Mouse (Mus musculus) liver, embryonic 15.5 days (tissue): ENCODE data around the gene Repin1. TPM values are rescaled to one million over a fixed set of nuclear protein-coding genes. Genes with fewer than 3 reads are reported as not detected.

Source experiments
- ATAC-seq: fragments of 200-750 bp; cut with Nextera tagmentation; 2 replicates; pipeline ENCODE4 v1.8.0; 2017; ENCODE audit warnings: moderate number of reproducible peaks, mild to moderate bottlenecking, moderate library complexity; ENCODE audit not compliant: insufficient read depth
- H3K27ac ChIP-seq: fragments of 300-500 bp; sonication (generic); replicated peaks from 2 replicates; pipeline ENCODE4 v1.5.1; 2015; ENCODE audit warnings: mild to moderate bottlenecking, inconsistent platforms
- H3K27me3 ChIP-seq: fragments of 300-500 bp; sonication (generic); 2 replicates; pipeline ENCODE4 v1.6.1; 2015; ENCODE audit warnings: mild to moderate bottlenecking, inconsistent platforms
- H3K36me3 ChIP-seq: fragments of 300-500 bp; sonication (generic); replicated peaks from 2 replicates; pipeline ENCODE4 v1.6.1; 2015; ENCODE audit warnings: moderate library complexity, mild to moderate bottlenecking, inconsistent platforms
- H3K4me1 ChIP-seq: fragments of 300-500 bp; sonication (generic); replicated peaks from 2 replicates; pipeline ENCODE4 v1.6.1; 2015; ENCODE audit warnings: inconsistent platforms
- H3K4me2 ChIP-seq: fragments of 300-500 bp; sonication (generic); 2 replicates; pipeline ENCODE4 v1.6.1; 2015; ENCODE audit warnings: moderate library complexity, mild to moderate bottlenecking, inconsistent platforms
- H3K4me3 ChIP-seq: fragments of 300-500 bp; sonication (generic); replicated peaks from 2 replicates; pipeline ENCODE4 v1.5.1; 2015; ENCODE audit warnings: mild to moderate bottlenecking, inconsistent platforms
- H3K9ac ChIP-seq: fragments of 300-500 bp; sonication (generic); 2 replicates; pipeline ENCODE4 v1.6.1; 2015; ENCODE audit warnings: moderate library complexity, mild to moderate bottlenecking, inconsistent platforms
- H3K9me3 ChIP-seq: fragments of 300-500 bp; sonication (generic); replicated peaks from 2 replicates; pipeline ENCODE4 v1.6.1; 2016; ENCODE audit warnings: inconsistent platforms
- WGBS: fragments of 180-500 bp; shearing (Covaris S2); methylation state at CpG from one replicate; pipeline ENCODE4 v1.1.7; 2015; ENCODE audit warnings: mixed read lengths; ENCODE audit not compliant: insufficient replicate concordance; 5-methylcytosine and 5-hydroxymethylcytosine counted together
- polyA plus RNA-seq: library from polyadenylated mRNA; unstranded; fragments of >200 nt; fragmentation: Nextera tagmentation; extraction: Ambion mirVana; gene quantifications from 2 replicates; pipeline ENCODE4 v1.2.1, GENCODE M21; 2015

Gene Repin1
- 9.9 and 12.4 TPM in 2 replicates for polyA plus RNA-seq

GRCm38 (mm10) chr6:48593158-48594042 is at the start of gene Repin1, which contains the start of gene Gm44965:
TSS of gene Repin1 (plus strand) at chr6:48593883.
TSS of gene Gm44965 (plus strand) at chr6:48593941.
- peaks cover 20% of the 10 kb centered on the region for H3K4me1 ChIP-seq
- H3K36me3 ChIP-seq, result peaks cover 22% of the 10 kb centered on the region
- no peaks in the 10 kb centered on the region for H3K9me3 ChIP-seq
- peak within 1 kb of the TSS; percentile 71 for H3K27ac ChIP-seq
- peak within 1 kb of the TSS; percentile 66 for H3K4me3 ChIP-seq
- H3K9ac ChIP-seq, result peak within 1 kb of the TSS; percentile 56
- H3K27me3 ChIP-seq, result no peaks in the 10 kb centered on the region
- H3K4me2 ChIP-seq, result peak within 1 kb of the TSS; percentile 76
- ATAC-seq, result peak; percentile 75
- 9% methylated on average over 44 of the region's 45 CpGs for WGBS

DNA sequence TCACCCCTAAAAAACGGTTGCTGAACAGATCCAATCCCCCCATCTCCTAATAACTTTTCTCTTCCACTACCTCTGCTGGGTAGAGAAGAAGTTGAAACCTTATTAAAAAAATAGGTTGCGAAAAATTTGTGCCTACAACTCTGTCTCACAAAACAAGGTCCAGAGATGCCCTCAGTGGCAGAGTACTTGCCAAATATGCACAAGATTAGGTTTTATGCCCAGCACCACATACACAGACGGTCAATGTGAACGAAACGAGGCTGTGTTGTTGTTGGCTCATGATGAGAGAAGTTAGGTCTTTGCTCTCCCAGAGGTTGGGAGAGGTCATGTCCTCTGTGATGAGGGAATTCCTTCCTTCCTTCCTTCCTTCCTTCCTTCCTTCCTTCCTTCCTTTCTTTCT is 48.4 kb upstream of the Repin1 start:
- no peak overlapping the region for H3K9ac ChIP-seq
- ATAC-seq, result no peak
- no peak overlapping the region for H3K27ac ChIP-seq
- no peaks in the 10 kb centered on the region for H3K9me3 ChIP-seq
- H3K4me2 ChIP-seq, result no peak overlapping the region
- no peaks in the 10 kb centered on the region for H3K4me1 ChIP-seq
- no peaks in the 10 kb centered on the region for H3K36me3 ChIP-seq
- no peaks in the 10 kb centered on the region for H3K27me3 ChIP-seq
- WGBS, result 55% methylated on average over 5 of the region's 5 CpGs
- no peak overlapping the region for H3K4me3 ChIP-seq

DNA sequence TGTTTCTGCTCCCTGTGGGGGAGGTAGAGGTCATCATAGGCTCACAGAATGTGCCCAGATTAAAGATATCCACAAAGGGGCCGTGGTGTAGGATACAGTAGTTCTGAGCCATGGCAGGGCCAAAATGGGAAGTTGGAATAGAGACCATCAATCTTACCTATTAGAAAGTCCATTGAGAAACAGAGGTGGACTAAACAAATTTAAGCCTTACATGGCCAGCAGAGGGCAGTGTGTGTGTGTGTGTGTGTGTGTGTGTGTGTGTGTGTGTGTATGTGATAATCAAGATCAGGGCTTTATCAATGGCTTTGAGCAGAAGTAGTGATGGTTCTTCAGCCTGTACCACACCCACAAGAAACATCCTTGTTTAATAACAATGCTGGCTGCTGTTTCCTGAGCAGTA is 47.4 kb upstream of the Repin1 start:
- H3K4me2 ChIP-seq, result no peak overlapping the region
- H3K27ac ChIP-seq, result no peak overlapping the region
- no peak for ATAC-seq
- no peaks in the 10 kb centered on the region for H3K36me3 ChIP-seq
- H3K4me1 ChIP-seq, result no peaks in the 10 kb centered on the region
- no peak overlapping the region for H3K4me3 ChIP-seq
- H3K9me3 ChIP-seq, result no peaks in the 10 kb centered on the region
- 13% methylated on average over 1 of the region's 1 CpGs for WGBS
- no peaks in the 10 kb centered on the region for H3K27me3 ChIP-seq
- no peak overlapping the region for H3K9ac ChIP-seq

- H3K36me3 ChIP-seq, result no peaks in the 10 kb centered on the region
- H3K4me1 ChIP-seq, result no peaks in the 10 kb centered on the region
- no peaks in the 10 kb centered on the region for H3K9me3 ChIP-seq
- H3K4me3 ChIP-seq, result no peak overlapping the region
- H3K4me2 ChIP-seq, result no peak overlapping the region
- H3K27me3 ChIP-seq, result no peaks in the 10 kb centered on the region
- no peak for ATAC-seq
- H3K27ac ChIP-seq, result no peak overlapping the region
- WGBS, result 53% methylated on average over 4 of the region's 4 CpGs
- H3K9ac ChIP-seq, result no peak overlapping the region
Observed at GRCm38 (mm10) chr6:48546858-48547257, 46.8 kb upstream of the Repin1 start.

- Histone ChIP-seq H3K9me3 (no peaks in the 10 kb centered on the region), H3K4me3 (no peak overlapping the region), H3K4me2 (no peak overlapping the region), H3K27me3 (no peaks in the 10 kb centered on the region), H3K36me3 (no peaks in the 10 kb centered on the region), H3K27ac (no peak overlapping the region), H3K9ac (no peak overlapping the region), H3K4me1 (no peaks in the 10 kb centered on the region)
- WGBS, result 60% methylated on average over 6 of the region's 6 CpGs
- no peak for ATAC-seq
Observed at GRCm38 (mm10) chr6:48548314-48548713, 45.4 kb upstream of the Repin1 start.

DNA sequence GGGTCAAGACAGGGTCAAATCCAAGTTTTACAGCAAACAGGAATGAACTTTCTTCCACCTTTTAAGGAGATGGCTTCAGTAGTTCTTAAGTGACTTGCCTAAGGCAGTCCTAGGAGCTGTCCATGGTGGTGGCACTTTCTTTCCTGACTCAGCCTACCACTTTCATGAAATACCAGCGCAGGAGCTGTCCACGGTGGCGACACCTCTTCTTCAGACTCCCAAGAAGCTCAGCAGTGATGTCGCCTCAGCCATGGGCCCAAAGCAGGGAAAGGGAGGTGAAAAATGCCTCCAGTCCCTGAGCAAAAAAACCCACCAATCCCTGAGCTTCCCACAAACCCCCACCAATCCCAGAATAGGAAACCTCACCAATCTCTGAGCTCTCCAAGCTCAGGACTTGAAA is 40.8 kb upstream of the Repin1 start:
- no peak for ATAC-seq
- 37% methylated on average over 4 of the region's 4 CpGs for WGBS
- H3K4me1 ChIP-seq, result peaks cover 16% of the 10 kb centered on the region

DNA sequence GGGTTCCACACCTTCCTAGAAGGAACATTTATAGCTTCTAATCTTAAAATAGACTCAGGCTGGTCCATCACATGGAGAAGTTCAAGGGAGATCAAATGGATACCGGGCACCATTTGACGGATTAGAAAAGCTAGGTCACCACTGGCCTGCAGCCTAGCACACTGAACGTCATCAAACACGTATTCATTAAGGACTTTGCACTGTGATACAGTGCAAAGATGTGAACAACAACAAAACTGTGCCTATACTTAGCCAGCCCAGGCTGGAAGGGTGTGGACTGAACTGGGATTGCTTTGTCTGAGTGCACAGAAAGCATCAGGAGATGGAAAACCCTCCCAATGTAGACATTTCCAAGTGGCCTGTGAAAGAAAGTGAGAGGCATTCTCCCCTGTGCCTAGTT is 39.9 kb upstream of the Repin1 start:
- 69% methylated on average over 4 of the region's 4 CpGs for WGBS
- peaks cover 16% of the 10 kb centered on the region for H3K4me1 ChIP-seq
- H3K27me3 ChIP-seq, result no peaks in the 10 kb centered on the region
- no peak overlapping the region for H3K4me3 ChIP-seq
- no peak for ATAC-seq
- peak overlapping the region; percentile 71 for H3K4me2 ChIP-seq
- no peak overlapping the region for H3K9ac ChIP-seq
- no peaks in the 10 kb centered on the region for H3K9me3 ChIP-seq
- H3K27ac ChIP-seq, result no peak overlapping the region
- no peaks in the 10 kb centered on the region for H3K36me3 ChIP-seq

More for the DNA sequence above, 40.8 kb upstream of the Repin1 start:
- H3K27ac ChIP-seq, result no peak overlapping the region
- H3K4me2 ChIP-seq, result no peak overlapping the region
- H3K4me3 ChIP-seq, result no peak overlapping the region
- H3K36me3 ChIP-seq, result no peaks in the 10 kb centered on the region
- no peaks in the 10 kb centered on the region for H3K27me3 ChIP-seq
- no peaks in the 10 kb centered on the region for H3K9me3 ChIP-seq
- no peak overlapping the region for H3K9ac ChIP-seq

- peak within 1 kb of the TSS; percentile 84 for H3K27ac ChIP-seq
- no peaks in the 10 kb centered on the region for H3K9me3 ChIP-seq
- H3K4me1 ChIP-seq, result peaks cover 16% of the 10 kb centered on the region
- peak; percentile 87 for ATAC-seq
- H3K9ac ChIP-seq, result peak within 1 kb of the TSS; percentile 32; the same call in 1 of the 2 replicates
- H3K4me2 ChIP-seq, result peak within 1 kb of the TSS; percentile 71
- H3K27me3 ChIP-seq, result no peaks in the 10 kb centered on the region
- under 1% methylated on average over 39 of the region's 39 CpGs for WGBS
- H3K36me3 ChIP-seq, result no peaks in the 10 kb centered on the region
- H3K4me3 ChIP-seq, result peak within 1 kb of the TSS; percentile 58
Observed at GRCm38 (mm10) chr6:48554280-48555103, 39.2 kb upstream of the Repin1 start, which contains the start of gene Lrrc61. TSS of gene Lrrc61 (plus strand) at chr6:48554796.

- peak; percentile 59 for ATAC-seq
- WGBS, result 26% methylated on average over 13 of the region's 14 CpGs
- peak overlapping the region; percentile 58 for H3K4me3 ChIP-seq
- H3K9ac ChIP-seq, result peak overlapping the region; percentile 32; the same call in 1 of the 2 replicates
- H3K9me3 ChIP-seq, result no peaks in the 10 kb centered on the region
- H3K27ac ChIP-seq, result peak overlapping the region; percentile 84
- H3K36me3 ChIP-seq, result no peaks in the 10 kb centered on the region
- H3K4me2 ChIP-seq, result peak overlapping the region; percentile 71
- no peaks in the 10 kb centered on the region for H3K27me3 ChIP-seq
- peaks cover 16% of the 10 kb centered on the region for H3K4me1 ChIP-seq
Observed at GRCm38 (mm10) chr6:48555104-48555890, 38.4 kb upstream of the Repin1 start.

DNA sequence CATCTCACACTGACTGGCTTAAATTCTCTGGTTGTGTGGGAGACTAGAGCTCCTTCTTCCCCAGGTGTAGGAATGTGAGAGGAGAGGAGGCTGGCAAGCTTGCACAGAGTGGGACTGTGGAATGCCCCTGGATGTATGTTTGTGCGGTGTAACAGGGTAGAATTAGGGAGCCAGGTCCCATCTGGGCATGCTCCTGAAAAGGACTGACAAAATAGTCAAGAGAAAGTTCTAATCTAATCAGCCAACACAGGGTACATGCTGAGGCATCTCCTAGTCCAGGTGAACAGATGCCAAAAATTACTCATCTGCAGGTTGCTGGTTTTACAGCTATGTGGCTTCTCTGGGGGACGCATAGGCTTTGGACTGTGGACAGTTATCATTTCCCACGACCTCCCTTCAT is 37.7 kb upstream of the Repin1 start:
- WGBS, result 70% methylated on average over 3 of the region's 3 CpGs
- H3K9me3 ChIP-seq, result no peaks in the 10 kb centered on the region
- no peaks in the 10 kb centered on the region for H3K27me3 ChIP-seq
- H3K4me2 ChIP-seq, result no peak overlapping the region
- no peak overlapping the region for H3K4me3 ChIP-seq
- H3K36me3 ChIP-seq, result no peaks in the 10 kb centered on the region
- H3K4me1 ChIP-seq, result peaks cover 16% of the 10 kb centered on the region
- H3K9ac ChIP-seq, result no peak overlapping the region
- ATAC-seq, result no peak
- H3K27ac ChIP-seq, result no peak overlapping the region
